Mouse (Mus musculus) gastrocnemius, postnatal 4 days (tissue): ENCODE results near the gene Abi1. TPM values are rescaled to one million over a fixed set of nuclear protein-coding genes. Genes with fewer than 3 reads are reported as not detected.
"Not testable (repeated sequence)": the region's sequence is repeated elsewhere in the genome, so short reads cannot be mapped to it uniquely, and the experiment has no call there.

Source experiments
- DNase-seq, 2 experiments: peaks; one replicate each; pipeline ENCODE4 v3.0.0; 2021 to 2022; ENCODE audit warnings: low spot score in 2 of 2, mixed read lengths in 2 of 2
- long read RNA-seq, 2 experiments: library from polyadenylated mRNA; stranded (forward); transcript quantifications; one replicate each; pipeline ENCODE4 v2.0.0; 2021
- total RNA-seq, 2 experiments: library from RNA; stranded (reverse); gene quantifications; 2 replicates each; pipeline ENCODE4 v1.2.3; 2021

Abi1 gene
- total RNA-seq, result 10 to 100 TPM; 46.1 to 47.3 TPM
- long read RNA-seq, experiment 1, transcript Abi1-206 (10 exons, 3,360 nt), result minor isoform, 5 of 22 reads
- long read RNA-seq, experiment 1, transcript Abi1-209 (10 exons, 3,403 nt), result major isoform, 6 of 22 reads
- long read RNA-seq, experiment 1, partial matches to known transcripts, result 0 of 22 reads
- long read RNA-seq, experiment 1, other reads (novel, unspliced or antisense), result 1 of 22 reads
- long read RNA-seq, experiment 2, partial matches to known transcripts, result 4 of 29 reads
- long read RNA-seq, experiment 2, other reads (novel, unspliced or antisense), result 8 of 29 reads

GRCm38 (mm10) chr2:23040001-23040646, at the start of gene Abi1:
Gene Abi1 (minus strand): TSS chr2:23040241.
- DNase-seq, result peak; percentile 80 to 90

- DNase-seq, result no peak
These were observed 44.5 kb upstream of the Abi1 start for GRCm38 (mm10) chr2:23084540-23084939.

- no peak for DNase-seq
These were observed 38.5 kb upstream of the Abi1 start for GRCm38 (mm10) chr2:23078588-23078987.

GRCm38 (mm10) chr2:23077693-23078092, 37.7 kb upstream of the Abi1 start:
- DNase-seq, result no peak

GRCm38 (mm10) chr2:23076783-23077182, 36.7 kb upstream of the Abi1 start:
- no peak for DNase-seq

- no peak for DNase-seq
These were observed 35.8 kb upstream of the Abi1 start for GRCm38 (mm10) chr2:23075846-23076245.

GRCm38 (mm10) chr2:23071406-23071805, 31.4 kb upstream of the Abi1 start:
- no peak for DNase-seq

- no peak for DNase-seq
These were observed 30.4 kb upstream of the Abi1 start for GRCm38 (mm10) chr2:23070491-23070890.

GRCm38 (mm10) chr2:23068894-23069744, 29.1 kb upstream of the Abi1 start:
- peak; percentile 90 to 93 for DNase-seq

GRCm38 (mm10) chr2:23068370-23068737, 28.3 kb upstream of the Abi1 start:
- peak in 1 of 2 experiments; percentile 19 for DNase-seq

GRCm38 (mm10) chr2:23067552-23068369, 27.7 kb upstream of the Abi1 start, which contains the start of gene Acbd5:
Gene Acbd5 (plus strand): TSS chr2:23068167.
- DNase-seq, result peak; percentile 78 to 93

- no peak for DNase-seq
These were observed 12.5 kb upstream of the Abi1 start for GRCm38 (mm10) chr2:23052523-23052922.

- DNase-seq, result no peak
These were observed 11.8 kb upstream of the Abi1 start for GRCm38 (mm10) chr2:23051890-23052289.

- no peak for DNase-seq
These were observed 8.0 kb upstream of the Abi1 start for GRCm38 (mm10) chr2:23048006-23048405.

GRCm38 (mm10) chr2:23045703-23046102, 5.7 kb upstream of the Abi1 start:
- no peak for DNase-seq

- DNase-seq, result no peak
These were observed 2.1 kb upstream of the Abi1 start for GRCm38 (mm10) chr2:23042189-23042588.

GRCm38 (mm10) chr2:23041457-23041856, 1.4 kb upstream of the Abi1 start:
- DNase-seq, result no peak

- DNase-seq, result not testable (repeated sequence)
These were observed 649 bp upstream of the Abi1 start for GRCm38 (mm10) chr2:23040690-23041089.

GRCm38 (mm10) chr2:23039082-23040000, 700 bp downstream of the Abi1 start:
- peak; percentile 33 to 66 for DNase-seq

- no peak for DNase-seq
These were observed 4.6 kb downstream of the Abi1 start for GRCm38 (mm10) chr2:23035467-23035866.
